Mouse (Mus musculus) lung, postnatal 4 days (tissue): ENCODE data around the gene Tbc1d7.
A peak's percentile ranks its signal among the peaks of the same experiment; 100 is the strongest.

Source experiments
- DNase-seq, 2 experiments: peaks; one replicate each; pipeline ENCODE4 v3.0.0; 2021

Gene Tbc1d7

GRCm38 (mm10) chr13:43132859-43133258, 38.4 kb downstream of the Tbc1d7 start:
- DNase-seq, result no peak

GRCm38 (mm10) chr13:43131741-43132191, 39.5 kb downstream of the Tbc1d7 start:
- DNase-seq, result peak; percentile 39 to 77

- DNase-seq, result no peak
Observed at GRCm38 (mm10) chr13:43130161-43130560, 41.1 kb downstream of the Tbc1d7 start.

GRCm38 (mm10) chr13:43124683-43125074, 46.6 kb downstream of the Tbc1d7 start:
- no peak for DNase-seq

GRCm38 (mm10) chr13:43123895-43124682, 47.2 kb downstream of the Tbc1d7 start:
- DNase-seq, result no peak

GRCm38 (mm10) chr13:43122306-43123070, 48.8 kb downstream of the Tbc1d7 start:
- DNase-seq, result peak in 1 of 2 experiments; percentile 17

GRCm38 (mm10) chr13:43113141-43113540, 58.2 kb downstream of the Tbc1d7 start:
- no peak for DNase-seq

GRCm38 (mm10) chr13:43112707-43113106, 58.6 kb downstream of the Tbc1d7 start:
- no peak for DNase-seq

GRCm38 (mm10) chr13:43112280-43112679, 59.0 kb downstream of the Tbc1d7 start:
- no peak for DNase-seq

- DNase-seq, result no peak
Observed at GRCm38 (mm10) chr13:43104496-43104895, 66.8 kb downstream of the Tbc1d7 start.

- DNase-seq, result no peak
Observed at GRCm38 (mm10) chr13:43102943-43103342, 68.4 kb downstream of the Tbc1d7 start.
